Mouse (Mus musculus): ENCODE results near the gene Tmem140.

The Tmem140 gene

GRCm38 (mm10) chr6:34875966-34876834, 13.3 kb downstream of the Tmem140 start:
- DNase-seq (ENCODE audit: low spot score) = peak; percentile 83

- no peak for DNase-seq (ENCODE audit: low spot score)
Observed at GRCm38 (mm10) chr6:34876835-34877156, 13.8 kb downstream of the Tmem140 start.

- peak; percentile 95 for DNase-seq (ENCODE audit: low spot score)
Observed at GRCm38 (mm10) chr6:34877509-34878321, 14.8 kb downstream of the Tmem140 start, which contains the start of gene Cyren. TSS of gene Cyren (minus strand) at chr6:34878060.

GRCm38 (mm10) chr6:34879101-34879740, 16.3 kb downstream of the Tmem140 start:
- DNase-seq (ENCODE audit: low spot score) = no peak

- peak; percentile 40 for DNase-seq (ENCODE audit: low spot score)
Observed at GRCm38 (mm10) chr6:34879911-34880475, 17.0 kb downstream of the Tmem140 start.

- DNase-seq (ENCODE audit: low spot score) = no peak
Observed at GRCm38 (mm10) chr6:34884724-34885123, 21.8 kb downstream of the Tmem140 start.

GRCm38 (mm10) chr6:34887131-34887850, 24.3 kb downstream of the Tmem140 start:
- DNase-seq (ENCODE audit: low spot score) = no peak

GRCm38 (mm10) chr6:34889185-34889584, 26.2 kb downstream of the Tmem140 start:
- no peak for DNase-seq (ENCODE audit: low spot score)

GRCm38 (mm10) chr6:34895569-34895968, 32.6 kb downstream of the Tmem140 start:
- no peak for DNase-seq (ENCODE audit: low spot score)

GRCm38 (mm10) chr6:34896168-34896780, 33.3 kb downstream of the Tmem140 start:
- no peak for DNase-seq (ENCODE audit: low spot score)

- no peak for DNase-seq (ENCODE audit: low spot score)
Observed at GRCm38 (mm10) chr6:34899127-34899526, 36.2 kb downstream of the Tmem140 start.

GRCm38 (mm10) chr6:34900990-34901389, 38.0 kb downstream of the Tmem140 start:
- DNase-seq (ENCODE audit: low spot score) = no peak

GRCm38 (mm10) chr6:34901911-34902444, 39.0 kb downstream of the Tmem140 start:
- peak; percentile 11 for DNase-seq (ENCODE audit: low spot score)

GRCm38 (mm10) chr6:34902578-34902977, 39.6 kb downstream of the Tmem140 start:
- no peak for DNase-seq (ENCODE audit: low spot score)

GRCm38 (mm10) chr6:34903441-34903840, 40.5 kb downstream of the Tmem140 start:
- no peak for DNase-seq (ENCODE audit: low spot score)

GRCm38 (mm10) chr6:34903851-34904250, 40.9 kb downstream of the Tmem140 start:
- no peak for DNase-seq (ENCODE audit: low spot score)

GRCm38 (mm10) chr6:34904361-34904760, 41.4 kb downstream of the Tmem140 start:
- no peak for DNase-seq (ENCODE audit: low spot score)

- no peak for DNase-seq (ENCODE audit: low spot score)
Observed at GRCm38 (mm10) chr6:34906125-34906524, 43.2 kb downstream of the Tmem140 start.

GRCm38 (mm10) chr6:34906661-34907060, 43.7 kb downstream of the Tmem140 start:
- no peak for DNase-seq (ENCODE audit: low spot score)

- no peak for DNase-seq (ENCODE audit: low spot score)
Observed at GRCm38 (mm10) chr6:34907121-34907614, 44.2 kb downstream of the Tmem140 start.
